Mouse (Mus musculus) monocyte, adult 2 months (primary cell): Measurements from ENCODE around the gene Umodl1.

Experiments used
- DNase-seq, 2 experiments: peaks; one replicate each; pipeline ENCODE4 v3.0.0; 2022; ENCODE audit warnings: low spot score in 2 of 2, low read depth in 1 of 2

Gene Umodl1

GRCm38 (mm10) chr17:31036168-31036876 lies 81.9 kb downstream of the Umodl1 start:
- DNase-seq: no peak

DNA sequence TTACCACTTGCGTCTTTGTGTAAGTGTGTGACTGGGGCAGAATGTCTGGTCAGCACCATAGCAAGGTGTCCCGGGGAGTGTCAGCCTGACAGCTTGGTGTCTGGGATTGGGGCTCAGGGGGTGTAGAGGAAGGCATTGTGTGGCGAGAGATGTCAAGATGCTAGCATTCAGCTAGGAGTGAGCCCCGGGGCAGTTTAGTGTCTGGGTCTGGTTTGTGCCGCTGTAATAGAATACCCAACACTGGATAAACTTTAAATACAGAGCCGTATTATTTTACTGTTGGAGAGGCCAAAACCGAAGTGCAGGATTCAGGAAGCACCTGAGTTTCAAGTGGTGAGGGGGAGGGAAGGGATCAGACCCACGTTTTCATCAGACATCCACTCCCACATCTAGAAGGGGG lies 82.9 kb downstream of the Umodl1 start:
- no peak for DNase-seq

DNA sequence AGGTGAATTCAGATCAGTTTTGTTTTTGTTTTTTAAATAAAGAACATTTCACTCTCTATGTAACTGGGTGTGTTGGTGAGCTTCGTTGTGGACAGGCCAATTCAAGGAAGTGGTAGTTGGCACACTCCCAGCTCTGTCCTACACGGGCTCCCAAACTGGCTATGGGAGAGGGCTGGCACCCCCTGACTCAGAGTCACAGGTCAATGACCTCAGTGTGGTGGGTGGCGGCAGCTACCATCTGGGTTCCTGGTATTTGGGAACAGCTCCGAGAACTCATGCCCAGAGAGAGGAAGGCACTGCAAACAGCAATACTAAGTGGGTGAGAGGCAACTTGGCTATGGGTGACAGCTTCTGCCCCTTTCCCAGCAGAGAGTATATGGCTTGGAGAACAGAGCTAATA lies 83.9 kb downstream of the Umodl1 start:
- peak; percentile 82 to 83 for DNase-seq

DNA sequence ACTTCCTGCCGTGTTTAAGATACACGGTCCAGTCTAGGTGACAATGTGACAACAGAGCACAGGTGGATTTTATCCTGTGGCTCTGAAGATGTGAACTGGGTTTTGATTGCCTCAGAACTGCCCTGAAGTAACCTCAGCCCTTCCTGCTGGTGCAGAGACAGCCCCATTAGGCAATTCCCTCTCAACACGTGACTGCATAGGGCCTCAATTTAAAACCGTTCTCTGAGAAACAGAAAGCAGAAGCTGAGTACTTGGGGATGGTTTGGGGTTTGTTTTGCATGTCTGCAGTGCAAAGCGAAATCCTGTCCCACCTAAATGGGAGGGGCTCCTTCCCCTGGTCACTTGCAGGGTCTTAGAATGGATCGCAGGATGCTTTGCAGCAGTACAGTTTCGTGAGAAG lies 85.2 kb downstream of the Umodl1 start:
- peak; percentile 69 to 76 for DNase-seq

- no peak for DNase-seq
Observed at GRCm38 (mm10) chr17:31040421-31040820, 86.0 kb downstream of the Umodl1 start.

DNA sequence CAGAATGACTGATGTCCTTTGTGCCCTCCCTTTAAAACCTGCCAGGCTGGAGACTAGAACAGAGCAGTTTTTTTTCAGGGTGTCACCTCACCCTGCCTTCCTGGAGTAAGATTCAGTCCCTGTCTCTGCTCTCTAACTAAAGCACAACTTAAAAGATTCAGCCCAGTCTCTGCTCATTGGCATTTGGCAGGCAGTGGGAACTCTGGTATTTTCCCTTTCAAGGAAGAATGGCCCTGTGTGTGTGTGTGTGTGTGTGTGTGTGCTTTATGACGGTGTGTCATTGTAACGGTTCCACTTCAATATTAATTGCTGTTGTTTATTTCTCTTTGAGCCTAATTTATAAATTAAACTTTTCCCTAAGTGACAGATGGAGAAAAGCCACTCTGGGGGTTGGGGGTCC lies 88.3 kb downstream of the Umodl1 start:
- DNase-seq: no peak

- no peak for DNase-seq
Observed at GRCm38 (mm10) chr17:31057151-31057890, 102.9 kb downstream of the Umodl1 start, which contains the start of gene Abcg1. Gene Abcg1 (plus strand): TSS chr17:31057675.

GRCm38 (mm10) chr17:31057891-31058744 lies 103.7 kb downstream of the Umodl1 start:
- no peak for DNase-seq

GRCm38 (mm10) chr17:31058745-31059085 lies 104.3 kb downstream of the Umodl1 start:
- DNase-seq: peak in 1 of 2 experiments; percentile 49

- DNase-seq: no peak
Observed at GRCm38 (mm10) chr17:31060196-31060587, 105.8 kb downstream of the Umodl1 start.
